Mouse (Mus musculus) 416B (cell line): ENCODE results near the gene Sstr3.

Experiments
- DNase-seq: peaks from one replicate; pipeline ENCODE4 v3.0.0; 2011; ENCODE audit warnings: low read depth

Sstr3 gene

DNA sequence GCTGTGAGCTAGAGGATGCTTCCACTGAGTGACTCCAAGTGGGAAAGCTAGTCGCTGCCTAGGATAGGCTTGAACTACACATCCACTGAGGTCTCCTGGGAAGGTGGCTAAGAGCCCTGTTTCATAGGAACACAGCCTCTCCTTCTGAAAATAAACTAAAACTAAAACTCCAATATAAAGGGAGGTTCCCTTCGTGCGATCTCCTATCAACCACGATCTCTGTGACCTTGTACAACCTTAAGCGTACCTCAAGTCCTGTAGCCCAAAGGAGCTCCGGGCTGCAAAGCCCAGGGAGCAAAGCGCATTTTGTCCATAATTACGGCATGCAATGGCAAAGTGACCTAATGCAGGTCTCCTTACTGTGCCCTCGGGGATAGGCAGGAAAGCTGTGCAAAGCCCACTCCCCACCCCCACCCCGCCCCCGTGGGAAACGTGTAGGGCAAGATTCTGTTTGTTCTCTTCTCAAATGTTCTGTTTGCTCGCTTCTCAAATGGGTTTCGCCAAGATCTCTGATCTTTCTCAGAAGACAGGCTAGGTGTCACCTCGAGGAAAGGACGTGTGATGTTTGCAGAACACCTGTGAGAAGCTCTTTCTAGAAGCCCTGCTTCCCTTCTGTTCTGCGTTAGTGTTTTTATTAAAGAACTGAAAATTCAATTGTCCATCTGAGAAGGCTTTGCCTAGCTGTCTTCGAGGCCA lies 41.9 kb downstream of the Sstr3 start:
- DNase-seq: no peak

DNA sequence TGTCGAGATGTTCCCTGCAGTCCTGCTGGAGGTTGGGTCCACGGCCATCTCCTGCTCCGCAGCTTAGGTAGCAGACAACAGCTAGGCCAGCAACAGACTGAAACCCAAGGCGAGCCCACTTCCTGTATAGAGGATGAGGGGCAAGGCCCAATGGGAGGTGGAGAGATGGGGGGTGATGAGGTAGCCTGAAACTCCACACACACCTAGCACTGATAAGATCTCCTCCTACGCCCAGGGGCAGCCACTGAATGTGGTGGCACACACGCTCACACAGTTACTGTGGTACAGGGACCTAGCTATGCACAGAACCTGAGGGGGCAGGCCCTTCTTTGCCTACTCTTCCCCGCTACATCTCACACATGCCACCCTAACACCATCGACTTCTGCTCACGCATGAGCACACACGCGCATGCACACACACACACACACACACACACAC lies 49.5 kb downstream of the Sstr3 start, which contains the start of gene Il2rb:
Il2rb (minus strand) TSS at position 304 of the 439 bp plus-strand sequence.
- DNase-seq: no peak

DNA sequence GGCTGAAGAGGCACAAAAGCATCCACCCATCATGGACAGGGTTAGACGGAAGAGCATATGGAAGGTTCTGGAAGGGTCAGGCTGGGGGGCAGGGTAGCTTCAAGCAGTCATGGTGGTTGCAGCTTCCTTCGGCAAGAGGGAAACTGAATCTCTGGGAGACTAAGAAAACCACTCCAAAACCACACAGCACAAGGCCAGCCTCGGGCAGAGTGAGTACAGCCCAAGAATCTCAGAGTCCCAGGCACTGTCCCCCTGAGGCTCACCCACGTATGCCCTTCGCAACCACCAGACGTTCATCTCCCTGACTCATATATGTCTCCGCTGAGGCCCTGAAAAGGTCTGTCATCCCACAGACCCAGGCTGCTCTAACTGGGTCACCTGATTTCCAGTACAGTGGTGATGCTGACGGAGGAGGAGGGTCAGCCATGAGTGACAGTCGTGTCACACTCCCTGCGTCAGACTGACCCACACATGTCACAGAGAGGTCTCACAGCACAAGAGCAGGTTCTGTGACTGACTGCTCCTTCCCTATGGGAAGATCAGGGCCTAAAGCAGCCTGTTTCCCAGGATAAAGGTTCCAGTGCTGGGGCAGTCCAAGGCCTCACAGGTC lies 51.0 kb downstream of the Sstr3 start:
- no peak for DNase-seq

DNA sequence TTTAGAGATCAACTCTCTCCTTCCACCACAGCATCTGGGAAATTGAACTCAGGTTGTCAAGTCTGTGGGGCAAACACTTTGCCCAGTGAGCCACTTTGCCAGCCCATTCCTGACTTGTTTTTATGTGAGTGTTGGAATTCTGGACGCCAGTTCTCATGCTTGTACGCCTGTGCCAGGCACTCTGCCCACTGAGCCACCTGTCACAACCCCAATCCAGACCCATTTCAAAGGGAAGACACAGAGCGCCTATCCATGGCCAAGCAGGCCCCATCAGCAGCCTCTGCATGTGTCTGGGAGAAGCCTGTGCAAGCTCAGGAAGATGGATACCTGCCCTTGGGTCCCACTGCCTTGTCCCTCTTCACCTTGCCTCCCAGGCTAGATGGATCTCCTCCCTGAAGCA lies 53.2 kb downstream of the Sstr3 start:
- no peak for DNase-seq

DNA sequence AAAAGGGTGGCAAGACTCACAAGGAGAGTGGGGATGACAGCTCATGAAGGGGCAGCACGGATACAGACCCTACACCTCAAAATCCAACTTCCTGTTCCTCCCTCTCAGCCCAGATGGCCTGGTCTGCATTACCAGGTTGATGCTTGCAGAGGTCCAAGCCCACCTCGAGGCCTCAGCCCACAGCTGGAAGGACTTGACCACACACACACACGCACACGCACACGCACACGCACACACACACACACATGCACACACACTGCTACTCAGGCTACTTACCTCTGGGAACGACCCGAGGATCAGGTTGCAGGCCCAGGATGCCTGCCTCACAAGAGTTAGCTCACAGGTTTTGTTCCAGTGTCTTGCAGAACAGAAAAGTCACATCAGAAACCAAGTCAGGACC lies 54.6 kb downstream of the Sstr3 start:
- DNase-seq: no peak

DNA sequence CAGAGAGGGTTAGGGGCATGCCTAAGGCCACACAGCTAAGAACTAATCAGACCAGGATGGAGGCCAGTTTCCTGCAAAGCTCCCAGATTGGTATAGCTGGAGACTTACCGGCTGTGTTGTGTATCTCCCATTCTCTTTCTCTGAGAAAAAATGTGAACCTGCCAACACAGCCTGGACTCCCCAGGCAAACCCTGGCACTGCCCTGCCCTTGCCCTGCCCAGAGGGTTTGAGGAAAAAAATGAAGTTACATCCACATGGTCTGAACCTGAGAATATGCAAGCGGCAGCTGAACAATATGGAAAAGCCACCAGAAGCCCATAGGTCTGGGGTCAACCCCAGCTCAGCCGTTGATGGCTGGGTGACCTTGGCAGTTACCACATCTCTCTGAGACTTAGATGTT lies 55.2 kb downstream of the Sstr3 start:
- no peak for DNase-seq

DNA sequence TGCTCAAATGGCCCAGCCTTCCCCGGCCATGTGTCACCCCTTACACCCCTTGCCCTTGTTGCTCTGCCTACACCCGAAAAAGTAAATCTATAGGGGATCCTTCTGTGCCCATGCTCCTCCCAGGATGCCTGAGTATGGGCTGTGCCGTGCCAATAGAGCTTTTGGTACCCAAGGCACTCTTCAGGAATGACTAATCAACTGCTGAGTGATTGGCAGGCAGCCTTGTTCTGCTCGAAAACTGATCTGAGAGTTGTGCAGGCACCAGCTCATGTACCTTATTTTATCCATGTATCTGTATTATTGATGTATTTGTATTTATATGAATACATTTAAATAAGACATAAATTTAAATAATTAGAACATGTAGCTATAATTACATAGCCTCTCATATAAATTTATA lies 57.4 kb downstream of the Sstr3 start:
- no peak for DNase-seq
